Mouse (Mus musculus): ENCODE measurements around the gene Itpka. TPM values are rescaled to one million over a fixed set of nuclear protein-coding genes. Genes with fewer than 3 reads are reported as not detected.

Gene Itpka
- 0.19 TPM in 1 of 2 replicates, not detected in the other for polyA plus RNA-seq (2015; fragmentation: Nextera tagmentation; extraction: Ambion mirVana)

DNA sequence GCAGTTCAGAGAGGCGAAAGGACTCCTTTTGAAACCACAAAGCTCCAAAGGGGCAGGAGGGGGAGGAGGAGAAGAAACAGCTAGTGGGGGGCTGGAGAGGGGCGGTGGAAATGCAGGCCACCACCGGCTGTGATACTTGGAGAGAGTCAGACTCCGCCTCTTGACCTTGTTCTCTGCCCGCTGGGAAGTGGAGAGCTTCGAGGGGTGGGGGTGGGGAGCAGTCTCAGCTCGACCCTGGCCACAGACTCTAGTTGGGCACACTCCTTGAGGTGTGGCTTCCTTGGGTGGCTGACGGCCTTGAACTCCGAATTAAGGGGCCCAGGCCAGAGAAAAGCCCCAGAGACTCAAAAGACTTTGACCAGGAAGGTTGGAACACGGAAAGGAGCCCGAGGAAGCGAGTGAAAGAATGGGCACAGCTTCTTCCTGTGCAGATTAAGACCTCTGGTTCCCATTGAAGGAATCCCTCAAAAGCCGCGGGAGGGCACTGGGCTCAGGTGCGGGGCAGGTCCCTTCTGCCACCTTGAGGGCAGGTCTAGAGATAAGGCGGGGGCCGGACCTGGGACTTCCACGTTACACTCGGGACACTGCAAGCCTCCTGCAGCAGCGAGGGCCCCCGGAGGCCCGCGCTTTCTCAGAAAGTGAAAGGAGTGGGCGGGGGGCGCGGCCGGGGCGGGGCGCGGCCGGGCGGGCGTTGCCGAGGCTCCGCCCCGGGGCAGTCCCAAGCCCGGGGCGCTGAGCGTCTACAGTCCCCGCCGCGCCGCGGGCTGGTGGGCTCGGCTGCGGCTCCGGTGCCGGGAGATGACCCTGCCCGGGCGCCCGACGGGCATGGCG lies at the start of gene Itpka:
Gene Itpka (plus strand): TSS at position 757 of the 831 bp plus-strand sequence.

DNA sequence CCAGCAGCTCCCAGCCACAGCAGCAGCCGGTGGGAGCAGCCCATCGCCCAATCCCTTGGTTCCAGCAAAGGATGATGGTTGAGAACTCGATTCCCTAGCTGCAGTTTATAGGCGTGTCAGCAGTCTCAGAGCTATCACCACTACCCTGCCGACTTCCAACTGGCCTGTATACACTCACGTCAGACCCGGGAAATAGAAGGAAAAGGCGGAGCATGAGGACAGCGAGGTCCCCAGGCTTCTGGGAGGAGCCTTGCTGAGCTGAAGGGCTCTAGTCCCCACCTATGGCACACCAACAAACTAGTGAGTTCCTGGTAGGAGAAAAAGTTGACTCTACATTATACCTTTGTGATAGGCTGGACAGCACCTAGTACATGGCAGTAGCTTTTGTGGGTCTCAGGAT lies 18.1 kb downstream of the Itpka start, which contains the start of gene Ltk:
Gene Ltk (minus strand): TSS at position 181 of the 400 bp plus-strand sequence.

DNA sequence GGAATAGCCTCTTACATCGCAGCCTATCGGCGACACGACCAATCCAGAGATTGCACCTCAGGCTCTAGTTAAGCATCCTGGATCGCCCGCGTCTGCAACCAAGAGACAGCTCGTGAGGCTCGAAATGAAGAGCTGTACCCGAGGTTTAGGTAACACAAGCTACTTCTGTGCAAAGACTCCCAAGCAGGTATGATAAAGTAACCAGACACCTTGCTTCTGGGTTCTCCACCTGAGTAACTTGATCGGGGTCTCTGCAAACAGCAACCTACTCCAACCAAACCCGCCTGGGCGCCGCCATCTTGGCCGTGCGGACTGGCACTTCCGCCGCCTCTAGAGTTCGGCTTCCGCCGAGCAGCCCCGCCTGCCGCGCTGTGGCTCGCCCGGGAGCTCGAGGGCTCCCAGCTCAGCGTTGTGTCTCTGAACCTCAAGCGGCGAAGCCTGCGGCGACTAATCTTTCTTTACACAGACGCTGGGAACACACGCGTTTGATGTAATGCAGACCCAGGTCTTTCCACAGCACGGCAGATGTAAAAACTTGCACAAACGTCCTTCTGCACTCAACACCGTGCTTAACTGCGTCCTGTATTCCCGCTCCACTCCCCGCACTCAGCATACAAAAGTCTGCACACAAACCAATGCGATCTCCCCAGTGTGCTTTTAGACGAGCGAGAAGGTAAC lies 45.2 kb downstream of the Itpka start, which contains the start of gene Rpap1:
Gene Rpap1 (minus strand): TSS at position 332 of the 678 bp plus-strand sequence.

DNA sequence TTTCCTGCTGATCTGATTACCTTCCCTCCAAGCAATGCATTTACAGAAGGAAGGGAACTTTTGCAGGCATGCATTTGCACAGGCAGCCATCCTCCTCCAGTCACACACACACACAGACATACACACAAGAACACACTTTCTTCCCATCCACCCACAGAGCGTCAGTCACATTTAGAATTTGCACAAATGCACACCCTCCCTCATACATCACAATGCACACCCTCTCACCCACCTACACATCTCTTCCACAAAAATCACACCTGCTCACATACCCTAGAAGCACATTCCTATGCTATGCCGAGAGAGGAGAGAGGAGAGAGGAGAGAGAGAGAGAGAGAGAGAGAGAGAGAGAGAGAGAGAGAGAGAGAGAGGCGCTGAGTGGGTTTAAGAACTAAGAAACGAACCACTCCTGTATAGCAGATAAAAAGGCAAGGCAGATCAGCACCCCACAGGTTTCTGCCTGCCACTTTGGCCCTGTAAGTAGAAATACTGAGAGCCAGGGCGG lies 55.2 kb downstream of the Itpka start, which contains the start of gene Tyro3:
Gene Tyro3 (plus strand): TSS at position 455 of the 505 bp plus-strand sequence.

Other genes starting within 250 kb of the Itpka start
- gene Exd1, start 194.7 kb upstream of the Itpka start, polyA plus RNA-seq (2015; fragmentation: Nextera tagmentation; extraction: Ambion mirVana), result 0.41 and 1.4 TPM in 2 replicates
- 68.6 and 70.6 TPM in 2 replicates for gene Chp1, start 194.6 kb upstream of the Itpka start, polyA plus RNA-seq (2015; fragmentation: Nextera tagmentation; extraction: Ambion mirVana)
- gene Nusap1, start 124.0 kb upstream of the Itpka start, polyA plus RNA-seq (2015; fragmentation: Nextera tagmentation; extraction: Ambion mirVana), result 11.1 and 18.6 TPM in 2 replicates
- gene Oip5, start 123.9 kb upstream of the Itpka start, polyA plus RNA-seq (2015; fragmentation: Nextera tagmentation; extraction: Ambion mirVana), result 6.1 and 10.6 TPM in 2 replicates
- 29.6 and 30.6 TPM in 2 replicates for gene Ndufaf1, start 79.5 kb upstream of the Itpka start, polyA plus RNA-seq (2015; fragmentation: Nextera tagmentation; extraction: Ambion mirVana)
- gene Rtf1, start 67.3 kb upstream of the Itpka start, polyA plus RNA-seq (2015; fragmentation: Nextera tagmentation; extraction: Ambion mirVana), result 22.0 and 25.2 TPM in 2 replicates
- gene Ltk, start 18.1 kb downstream of the Itpka start, polyA plus RNA-seq (2015; fragmentation: Nextera tagmentation; extraction: Ambion mirVana), result not detected in 2 replicates
- 10.5 and 10.8 TPM in 2 replicates for gene Rpap1, start 45.2 kb downstream of the Itpka start, polyA plus RNA-seq (2015; fragmentation: Nextera tagmentation; extraction: Ambion mirVana)
- 17.5 and 18.9 TPM in 2 replicates for gene Tyro3, start 55.4 kb downstream of the Itpka start, polyA plus RNA-seq (2015; fragmentation: Nextera tagmentation; extraction: Ambion mirVana)
- gene Mga, start 154.9 kb downstream of the Itpka start, polyA plus RNA-seq (2015; fragmentation: Nextera tagmentation; extraction: Ambion mirVana), result 11.4 and 12.2 TPM in 2 replicates
- 2.5 and 2.7 TPM in 2 replicates for gene Mapkbp1, start 230.4 kb downstream of the Itpka start, polyA plus RNA-seq (2015; fragmentation: Nextera tagmentation; extraction: Ambion mirVana)

All from urinary bladder, postnatal 0 days (tissue).